Mouse (Mus musculus): ENCODE results near the gene Gm19345. TPM values are rescaled to one million over a fixed set of nuclear protein-coding genes. Genes with fewer than 3 reads are reported as not detected.

The Gm19345 gene
- polyA plus RNA-seq, 1 experiment, result 18.8 TPM

GRCm38 (mm10) chr7:19880754-19881153 is 29.0 kb downstream of the Gm19345 start:
- DNase-seq (ENCODE audit: low read depth), result no peak
- no peak for TF ChIP-seq POLR2A (IDR thresholded peaks at IDR 0.05; ENCODE audit: borderline replicate concordance, extremely low read depth, insufficient read depth, insufficient read length, poor library complexity, severe bottlenecking)
- TF ChIP-seq CTCF (IDR thresholded peaks at IDR 0.05; ENCODE audit: borderline replicate concordance, extremely low read depth, insufficient read depth, insufficient read length), result no peak

DNA sequence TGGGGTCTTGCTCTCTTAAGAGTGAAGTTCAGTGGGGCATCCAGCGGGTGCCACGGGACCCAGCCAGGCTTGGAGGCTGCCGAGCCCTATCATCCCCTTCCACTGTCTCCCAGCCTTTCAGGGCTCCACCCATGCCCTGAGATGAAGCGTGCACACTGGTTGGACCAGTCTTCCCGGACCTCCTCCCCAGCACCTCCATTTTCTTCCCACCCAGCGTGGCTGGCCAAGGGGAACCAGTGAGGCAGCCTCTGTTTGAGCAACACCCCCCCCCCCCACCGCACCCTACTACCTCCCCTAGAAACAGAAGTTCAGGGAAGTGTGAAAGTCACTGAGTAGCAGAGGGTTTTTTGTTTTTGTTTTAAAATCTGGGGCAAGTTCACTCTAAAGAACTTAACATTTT is 36.0 kb downstream of the Gm19345 start, which contains the start of gene Ceacam19:
TSS of gene Ceacam19 (minus strand) at position 117 of the 400 bp plus-strand sequence.
- DNase-seq (ENCODE audit: low read depth), result no peak
- TF ChIP-seq POLR2A (IDR thresholded peaks at IDR 0.05; ENCODE audit: borderline replicate concordance, extremely low read depth, insufficient read depth, insufficient read length, poor library complexity, severe bottlenecking) (no peak), CTCF (IDR thresholded peaks at IDR 0.05; ENCODE audit: borderline replicate concordance, extremely low read depth, insufficient read depth, insufficient read length) (no peak)

- peak; percentile 59; the same call in 1 of the 2 replicates for TF ChIP-seq CTCF (IDR thresholded peaks at IDR 0.05; ENCODE audit: borderline replicate concordance, extremely low read depth, insufficient read depth, insufficient read length)
- TF ChIP-seq POLR2A (IDR thresholded peaks at IDR 0.05; ENCODE audit: borderline replicate concordance, extremely low read depth, insufficient read depth, insufficient read length, poor library complexity, severe bottlenecking), result no peak
- peak; percentile 10 for DNase-seq (ENCODE audit: low read depth)
These were observed 38.1 kb downstream of the Gm19345 start for GRCm38 (mm10) chr7:19889881-19890280.

Other genes starting within 250 kb of the Gm19345 start
- gene Clasrp, start 247.5 kb upstream of the Gm19345 start, polyA plus RNA-seq (2012; rRNA removed), result 154 and 197 TPM in 2 replicates
- gene Relb, start 222.6 kb upstream of the Gm19345 start, polyA plus RNA-seq (2012; rRNA removed), result 4.8 and 5.3 TPM in 2 replicates
- gene Clptm1, start 187.0 kb upstream of the Gm19345 start, polyA plus RNA-seq (2012; rRNA removed), result 89.4 and 114 TPM in 2 replicates
- gene Apoc2, start 174.1 kb upstream of the Gm19345 start, polyA plus RNA-seq (2012; rRNA removed), result 0.30 TPM in 2 replicates
- gene Gm44805, start 170.6 kb upstream of the Gm19345 start, polyA plus RNA-seq (2012; rRNA removed), result not detected in 2 replicates
- not detected in 2 replicates for gene Apoc4, start 170.5 kb upstream of the Gm19345 start, polyA plus RNA-seq (2012; rRNA removed)
- gene Apoc1, start 159.3 kb upstream of the Gm19345 start, polyA plus RNA-seq (2012; rRNA removed), result 0.81 and 2.0 TPM in 2 replicates
- 235 and 295 TPM in 2 replicates for gene Apoe, start 152.8 kb upstream of the Gm19345 start, polyA plus RNA-seq (2012; rRNA removed)
- 111 and 131 TPM in 2 replicates for gene Tomm40, start 136.6 kb upstream of the Gm19345 start, polyA plus RNA-seq (2012; rRNA removed)
- 39.7 and 45.2 TPM in 2 replicates for gene Nectin2, start 101.5 kb upstream of the Gm19345 start, polyA plus RNA-seq (2012; rRNA removed)
- gene Bcam, start 81.0 kb upstream of the Gm19345 start, polyA plus RNA-seq (2012; rRNA removed), result 13.8 and 19.5 TPM in 2 replicates
- 0.33 and 0.58 TPM in 2 replicates for gene Cblc, start 55.2 kb upstream of the Gm19345 start, polyA plus RNA-seq (2012; rRNA removed)
- gene Bcl3, start 29.2 kb upstream of the Gm19345 start, polyA plus RNA-seq (2012; rRNA removed), result 0.47 and 0.92 TPM in 2 replicates
- gene Ceacam16, start 9.3 kb downstream of the Gm19345 start, polyA plus RNA-seq (2012; rRNA removed), result not detected in 2 replicates
- 0.03 and 0.15 TPM in 2 replicates for gene Ceacam19, start 36.0 kb downstream of the Gm19345 start, polyA plus RNA-seq (2012; rRNA removed)
- 8.1 and 11.9 TPM in 2 replicates for gene Pvr, start 69.2 kb downstream of the Gm19345 start, polyA plus RNA-seq (2012; rRNA removed)
- gene Igsf23, start 98.8 kb downstream of the Gm19345 start, polyA plus RNA-seq (2012; rRNA removed), result not detected in 2 replicates
- not detected in 2 replicates for gene Ceacam20, start 113.4 kb downstream of the Gm19345 start, polyA plus RNA-seq (2012; rRNA removed)
- gene Nlrp9b, start 139.5 kb downstream of the Gm19345 start, polyA plus RNA-seq (2012; rRNA removed), result not detected in 2 replicates
- not detected in 2 replicates for gene Vmn1r91, start 247.7 kb downstream of the Gm19345 start, polyA plus RNA-seq (2012; rRNA removed)